Mouse (Mus musculus): ENCODE measurements around the gene Nmd3. TPM values are rescaled to one million over a fixed set of nuclear protein-coding genes. Genes with fewer than 3 reads are reported as not detected.

The Nmd3 gene
- polyA plus RNA-seq, 1 experiment from 2014 or later, result 64.0 TPM

DNA sequence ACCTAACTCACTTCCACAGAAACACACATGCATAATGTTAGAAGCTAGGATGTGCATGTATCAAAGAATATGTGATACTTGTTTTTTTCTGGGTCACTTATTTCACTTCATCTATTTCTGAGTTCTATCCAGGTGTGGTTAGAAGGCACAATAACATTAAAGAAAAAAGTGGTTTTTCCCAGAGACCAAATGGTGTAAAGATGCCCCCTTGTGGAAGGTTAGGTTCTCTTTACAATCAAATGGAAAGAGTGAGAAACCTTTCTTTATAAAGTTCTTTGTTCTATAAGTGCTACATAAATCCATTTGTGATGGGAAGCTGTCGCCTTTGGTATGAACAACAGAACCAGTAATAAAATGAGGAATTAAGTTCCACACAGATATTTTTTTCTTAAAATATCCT, 19.9 kb upstream of the Nmd3 start:
- Histone ChIP-seq H3K27me3 (ENCODE audit: insufficient read depth, low read length) (no peaks in the 10 kb centered on the region), H3K9me3 (ENCODE audit: low read length) (no peaks in the 10 kb centered on the region), H3K36me3 (replicated peaks; ENCODE audit: insufficient read depth, low read length) (no peaks in the 10 kb centered on the region), H3K4me2 (ENCODE audit: low read depth, low read length) (no peak overlapping the region), H3K27ac (ENCODE audit: low read depth) (no peak overlapping the region), H3K4me1 (ENCODE audit: insufficient read depth) (no peaks in the 10 kb centered on the region), H3K9ac (replicated peaks) (no peak overlapping the region), H3K4me3 (ENCODE audit: low read depth, low read length) (no peak overlapping the region)
- TF ChIP-seq EP300 (IDR thresholded peaks at IDR 0.05; ENCODE audit: low read depth) (no peak), CTCF (IDR thresholded peaks at IDR 0.05; ENCODE audit: low read depth) (peak; percentile 59)
- no peak for DNase-seq
- ATAC-seq, result no peak
- WGBS (ENCODE audit: insufficient replicate concordance), result 24% methylated on average over 1 of the region's 1 CpGs

DNA sequence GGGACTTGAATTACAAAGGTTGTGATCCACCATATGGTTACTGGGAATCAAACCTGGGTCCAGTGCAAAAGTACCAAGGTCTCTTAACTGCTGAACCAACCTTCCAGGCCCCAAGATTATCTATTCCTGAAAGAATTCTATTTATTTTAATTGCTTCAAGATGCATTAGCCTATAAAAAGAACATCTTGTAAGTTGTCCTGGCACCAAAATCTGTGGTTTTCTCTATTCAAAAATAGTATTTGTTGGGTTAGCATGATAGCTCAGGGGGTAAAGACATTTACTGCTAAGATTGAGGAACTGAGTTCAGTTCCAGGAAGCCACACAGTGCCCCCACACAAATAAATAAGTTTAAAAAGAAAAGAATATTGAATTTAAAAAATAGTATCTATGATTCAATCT, 19.4 kb upstream of the Nmd3 start:
- H3K27ac ChIP-seq (ENCODE audit: low read depth), result no peak overlapping the region
- no peak for ATAC-seq

DNA sequence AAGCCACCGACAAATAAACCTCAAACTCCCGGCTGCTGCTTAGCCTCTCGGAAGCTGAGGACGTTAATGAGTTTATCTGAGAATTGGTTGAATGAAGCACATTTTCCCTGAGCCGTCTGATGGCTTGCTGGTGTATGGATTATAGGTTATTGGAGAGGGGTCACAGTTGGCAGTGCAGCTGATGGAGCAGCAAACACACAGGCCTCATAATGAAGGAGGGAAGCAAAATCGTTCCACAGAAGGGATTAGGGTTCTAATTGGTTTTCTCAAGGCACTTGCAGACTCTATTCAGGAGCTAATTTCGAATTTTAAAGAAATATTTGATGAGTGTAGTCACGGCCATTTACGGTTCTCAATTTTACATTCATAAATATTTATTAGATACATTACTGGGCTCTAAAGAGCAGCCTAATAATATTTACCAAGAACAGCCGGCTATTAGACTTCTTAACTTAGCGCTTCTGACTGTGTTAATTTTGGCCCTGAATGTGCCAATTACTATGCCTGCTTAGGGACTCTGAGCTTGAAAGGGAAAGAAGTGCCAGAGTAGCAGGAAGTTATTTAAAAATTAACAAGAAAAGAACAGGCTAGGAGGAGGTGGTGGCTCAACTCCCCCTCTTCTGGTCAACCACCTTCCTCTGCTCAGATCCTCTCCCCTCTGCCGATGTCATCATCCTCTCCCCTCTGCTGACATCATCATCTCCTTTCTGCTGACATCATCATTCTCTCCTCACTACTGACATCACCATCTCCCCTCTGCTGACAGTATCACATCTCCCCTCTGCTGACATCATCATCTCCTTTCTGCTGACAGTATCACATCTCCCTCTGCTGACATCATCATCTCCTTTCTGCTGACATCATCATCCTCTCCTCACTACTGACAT, 12.5 kb upstream of the Nmd3 start:
- H3K36me3 ChIP-seq (replicated peaks; ENCODE audit: insufficient read depth, low read length), result no peaks in the 10 kb centered on the region
- no peak for DNase-seq
- H3K4me1 ChIP-seq (ENCODE audit: insufficient read depth), result no peaks in the 10 kb centered on the region
- 66% methylated on average over 12 of the region's 12 CpGs for WGBS (ENCODE audit: insufficient replicate concordance)
- H3K4me2 ChIP-seq (ENCODE audit: low read depth, low read length), result no peak overlapping the region
- no peak overlapping the region for H3K4me3 ChIP-seq (ENCODE audit: low read depth, low read length)
- no peaks in the 10 kb centered on the region for H3K9me3 ChIP-seq (ENCODE audit: low read length)
- no peaks in the 10 kb centered on the region for H3K27me3 ChIP-seq (ENCODE audit: insufficient read depth, low read length)
- TF ChIP-seq EP300 (IDR thresholded peaks at IDR 0.05; ENCODE audit: low read depth) (no peak), CTCF (IDR thresholded peaks at IDR 0.05; ENCODE audit: low read depth) (no peak)
- no peak for ATAC-seq
- H3K9ac ChIP-seq (replicated peaks), result no peak overlapping the region
- no peak overlapping the region for H3K27ac ChIP-seq (ENCODE audit: low read depth)

More for the DNA sequence above, 19.4 kb upstream of the Nmd3 start:
- no peak for DNase-seq
- TF ChIP-seq CTCF (IDR thresholded peaks at IDR 0.05; ENCODE audit: low read depth), result no peak
- TF ChIP-seq EP300 (IDR thresholded peaks at IDR 0.05; ENCODE audit: low read depth), result no peak
- Histone ChIP-seq H3K4me3 (ENCODE audit: low read depth, low read length) (no peak overlapping the region), H3K4me1 (ENCODE audit: insufficient read depth) (no peaks in the 10 kb centered on the region), H3K9ac (replicated peaks) (no peak overlapping the region), H3K27me3 (ENCODE audit: insufficient read depth, low read length) (no peaks in the 10 kb centered on the region), H3K4me2 (ENCODE audit: low read depth, low read length) (no peak overlapping the region), H3K36me3 (replicated peaks; ENCODE audit: insufficient read depth, low read length) (no peaks in the 10 kb centered on the region), H3K9me3 (ENCODE audit: low read length) (no peaks in the 10 kb centered on the region)

DNA sequence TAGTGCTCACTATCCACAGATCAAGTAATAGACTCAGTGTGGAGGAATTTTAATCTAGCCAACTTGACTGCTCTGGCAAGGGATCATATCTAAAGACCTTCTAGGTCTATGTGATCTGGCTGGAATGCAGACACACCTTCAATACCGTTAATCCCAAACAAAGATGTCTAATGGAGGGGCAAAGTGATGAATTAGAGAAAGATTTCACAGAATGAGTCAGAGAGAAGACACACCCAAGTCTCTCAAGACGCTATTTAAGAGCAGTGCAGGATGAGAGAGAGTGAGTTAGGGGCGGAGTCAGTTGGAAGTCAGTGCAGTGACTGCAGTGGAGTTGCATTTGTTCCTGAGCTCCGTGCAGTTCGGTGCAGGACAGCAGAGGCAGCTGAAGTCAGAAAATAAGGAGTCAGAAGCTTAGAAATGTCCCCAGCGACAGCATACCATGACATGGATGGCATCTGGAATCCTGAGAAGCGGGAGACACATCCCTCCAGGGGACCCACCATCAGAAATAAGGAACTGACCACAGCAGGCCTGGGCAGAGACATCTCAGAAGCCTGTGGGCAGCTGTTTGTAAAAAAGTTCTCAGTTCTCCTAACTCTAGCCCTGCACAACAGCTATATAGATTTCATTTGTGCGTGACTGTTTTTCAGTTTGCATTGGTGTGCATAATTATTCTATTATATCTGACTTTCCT, 9.7 kb upstream of the Nmd3 start:
- ATAC-seq, result no peak
- Histone ChIP-seq H3K27ac (ENCODE audit: low read depth) (no peak overlapping the region), H3K9me3 (ENCODE audit: low read length) (no peaks in the 10 kb centered on the region), H3K9ac (replicated peaks) (no peak overlapping the region), H3K36me3 (replicated peaks; ENCODE audit: insufficient read depth, low read length) (no peaks in the 10 kb centered on the region), H3K4me1 (ENCODE audit: insufficient read depth) (no peaks in the 10 kb centered on the region), H3K4me2 (ENCODE audit: low read depth, low read length) (no peak overlapping the region), H3K27me3 (ENCODE audit: insufficient read depth, low read length) (no peaks in the 10 kb centered on the region), H3K4me3 (ENCODE audit: low read depth, low read length) (no peak overlapping the region)
- DNase-seq, result no peak
- 54% methylated on average over 8 of the region's 8 CpGs for WGBS (ENCODE audit: insufficient replicate concordance)
- TF ChIP-seq EP300 (IDR thresholded peaks at IDR 0.05; ENCODE audit: low read depth), result no peak
- no peak for TF ChIP-seq CTCF (IDR thresholded peaks at IDR 0.05; ENCODE audit: low read depth)

DNA sequence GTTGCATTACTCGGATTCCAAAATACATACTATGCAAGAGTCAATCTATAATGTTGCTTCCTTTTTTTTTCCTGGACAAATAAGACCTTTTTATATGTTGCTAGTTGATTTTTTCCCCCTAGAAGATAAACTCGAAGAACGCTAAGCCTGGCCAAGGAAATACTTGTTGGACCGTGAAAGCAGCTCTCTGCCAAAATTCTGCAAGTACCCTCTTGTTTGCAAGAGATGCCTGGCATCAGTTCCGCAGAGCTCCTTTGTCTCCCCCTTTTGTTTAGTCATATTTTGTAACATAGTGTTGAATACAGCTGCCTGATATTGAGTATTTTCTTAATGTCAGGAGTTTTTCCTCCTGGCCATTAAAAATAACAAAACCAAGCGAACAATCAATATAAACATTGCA, 4.3 kb upstream of the Nmd3 start:
- H3K4me1 ChIP-seq (ENCODE audit: insufficient read depth), result no peaks in the 10 kb centered on the region
- H3K9ac ChIP-seq (replicated peaks), result no peak overlapping the region
- ATAC-seq (no peak), DNase-seq (no peak)
- no peak overlapping the region for H3K27ac ChIP-seq (ENCODE audit: low read depth)
- H3K4me2 ChIP-seq (ENCODE audit: low read depth, low read length), result no peak overlapping the region
- no peaks in the 10 kb centered on the region for H3K9me3 ChIP-seq (ENCODE audit: low read length)
- H3K36me3 ChIP-seq (replicated peaks; ENCODE audit: insufficient read depth, low read length), result no peaks in the 10 kb centered on the region
- no peaks in the 10 kb centered on the region for H3K27me3 ChIP-seq (ENCODE audit: insufficient read depth, low read length)
- TF ChIP-seq EP300 (IDR thresholded peaks at IDR 0.05; ENCODE audit: low read depth) (no peak), CTCF (IDR thresholded peaks at IDR 0.05; ENCODE audit: low read depth) (no peak)
- H3K4me3 ChIP-seq (ENCODE audit: low read depth, low read length), result no peak overlapping the region
- 78% methylated on average over 6 of the region's 6 CpGs for WGBS (ENCODE audit: insufficient replicate concordance)

DNA sequence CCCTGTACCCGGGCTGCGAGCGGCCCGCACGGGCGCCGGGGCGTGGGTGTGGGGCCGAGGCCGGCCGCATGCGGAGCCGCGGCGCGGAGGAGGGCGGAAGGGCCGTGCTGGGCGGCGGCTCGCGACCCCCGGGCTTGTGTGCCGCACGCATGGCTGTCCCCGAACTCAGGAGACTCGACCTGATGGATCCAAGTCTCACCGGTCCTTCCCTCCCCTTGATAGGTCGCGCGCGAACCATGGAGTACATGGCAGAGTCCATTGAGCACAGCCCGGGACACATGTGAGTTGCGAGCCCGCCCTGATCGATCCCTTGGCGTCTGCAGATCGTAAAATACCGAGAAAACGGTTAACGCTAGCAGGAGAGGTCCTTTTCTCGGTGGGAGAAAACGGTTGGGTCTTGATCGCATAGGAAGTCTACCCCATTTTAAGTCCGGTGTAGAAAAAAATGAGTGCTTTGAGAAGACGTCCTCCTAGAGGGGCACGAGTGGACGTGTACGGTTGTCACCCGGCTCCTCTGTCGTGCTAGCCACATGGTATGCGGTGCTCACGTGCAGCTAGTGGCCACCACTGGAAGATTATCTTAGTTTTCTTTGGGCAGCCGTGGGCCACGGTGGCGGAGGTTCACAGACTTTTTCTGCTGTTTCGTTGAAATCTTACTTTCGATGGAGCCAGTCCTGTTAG, 542 bp downstream of the Nmd3 start:
- no peaks in the 10 kb centered on the region for H3K9me3 ChIP-seq (ENCODE audit: low read length)
- under 1% methylated on average over 42 of the region's 58 CpGs for WGBS (ENCODE audit: insufficient replicate concordance)

More for the DNA sequence above, 542 bp downstream of the Nmd3 start:
- H3K4me1 ChIP-seq (ENCODE audit: insufficient read depth), result peaks cover 6% of the 10 kb centered on the region; the same call in 1 of the 2 replicates
- peak overlapping the region; percentile 94 for H3K27ac ChIP-seq (ENCODE audit: low read depth)
- peaks cover 5% of the 10 kb centered on the region; the same call in 1 of the 2 replicates for H3K36me3 ChIP-seq (replicated peaks; ENCODE audit: insufficient read depth, low read length)
- no peaks in the 10 kb centered on the region for H3K27me3 ChIP-seq (ENCODE audit: insufficient read depth, low read length)
- H3K9ac ChIP-seq (replicated peaks), result peak overlapping the region; percentile 91
- H3K4me3 ChIP-seq (ENCODE audit: low read depth, low read length), result peak overlapping the region; percentile 83
- peak overlapping the region; percentile 88 for H3K4me2 ChIP-seq (ENCODE audit: low read depth, low read length)
- DNase-seq, result peak; percentile 74
- no peak for TF ChIP-seq CTCF (IDR thresholded peaks at IDR 0.05; ENCODE audit: low read depth)
- TF ChIP-seq EP300 (IDR thresholded peaks at IDR 0.05; ENCODE audit: low read depth), result no peak
- ATAC-seq, result peak; percentile 85

Measured in liver, postnatal 0 days (tissue).